Mouse (Mus musculus) ES-E14 (cell line): ENCODE data around the gene Ptgfr.

ENCODE experiments used
- CHD2 ChIP-seq: IDR thresholded peaks from 2 replicates; pipeline ENCODE4 v1.6.1; 2014; ENCODE audit warnings: mild to moderate bottlenecking, low read depth, low read length, inconsistent platforms
- ZC3H11A ChIP-seq: IDR thresholded peaks from 2 replicates; pipeline ENCODE4 v1.6.1; 2012; ENCODE audit warnings: low read depth, mild to moderate bottlenecking, inconsistent platforms, low read length, borderline replicate concordance
- ZNF384 ChIP-seq: IDR thresholded peaks from 2 replicates; pipeline ENCODE4 v1.6.1; 2012; ENCODE audit warnings: low read depth, low read length, inconsistent platforms

GRCm38 (mm10) chr3:151771074-151771473, 66.4 kb downstream of the Ptgfr start:
- TF ChIP-seq CHD2, result no peak
- no peak for TF ChIP-seq ZNF384
- TF ChIP-seq ZC3H11A, result no peak
